In the genomic region with DNA sequence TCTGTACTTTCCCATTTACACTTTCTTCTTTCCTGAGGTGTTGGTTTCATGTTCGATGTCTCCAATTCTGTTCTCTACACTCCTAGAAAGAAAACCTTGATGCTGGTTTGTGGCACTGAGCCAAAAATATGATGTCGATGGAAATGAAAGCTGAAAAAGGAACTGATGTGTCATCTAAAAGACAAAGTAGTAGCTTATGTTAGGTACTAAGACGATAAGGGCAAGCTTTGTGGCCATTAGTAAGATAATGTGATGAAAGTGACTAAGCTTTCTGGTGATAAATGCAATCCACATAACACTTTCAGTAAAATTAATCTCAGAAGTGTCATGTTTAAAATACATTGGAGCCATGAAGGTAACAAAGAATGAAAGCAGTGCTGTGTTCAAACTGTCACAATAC, we compare ENCODE assay signal across 24 mouse cellular contexts. TPM values are rescaled to one million over a fixed set of nuclear protein-coding genes. Genes with fewer than 3 reads are reported as not detected.
"Had no signal": no experiment of that assay in that cellular context is flagged by ENCODE, and none has a peak within 500 bp of the region (broad histone marks: within the 10 kb centered on the region; RNA-seq: fewer than 3 reads in every experiment).

No protein-coding gene starts in this region.

- H3K27ac ChIP-seq: neural tube, embryonic 13.5 days; neural tube, embryonic 15.5 days had no signal

- DNase-seq: lung, adult 18-20 months; lung, embryonic 14.5 days; lung, postnatal 10 days; lung, postnatal 4 days; midbrain, embryonic 14.5 days; right cerebral cortex, postnatal 25 days; right cerebral cortex, postnatal 4 days; spleen, adult 18-20 months; thymus, adult 18-20 months; thymus, postnatal 14 days; thymus, postnatal 36 days had no signal

- ATAC-seq: midbrain, embryonic 16.5 days had no signal

- H3K4me3 ChIP-seq: myocyte; neural tube, embryonic 13.5 days; neural tube, embryonic 15.5 days had no signal

- H3K9me3 ChIP-seq: megakaryocyte, embryonic 14.5 days; neural tube, embryonic 13.5 days; neural tube, embryonic 15.5 days had no signal

- H3K9ac ChIP-seq: lung, embryonic 14.5 days; neural tube, embryonic 13.5 days; neural tube, embryonic 15.5 days had no signal

- H3K4me2 ChIP-seq: lung, embryonic 14.5 days; midbrain, embryonic 11.5 days; neural tube, embryonic 13.5 days; neural tube, embryonic 15.5 days had no signal

- H3K27me3 ChIP-seq: neural tube, embryonic 13.5 days; neural tube, embryonic 15.5 days had no signal

- H3K36me3 ChIP-seq: neural tube, embryonic 13.5 days; neural tube, embryonic 15.5 days had no signal

- H3K4me1 ChIP-seq: neural tube, embryonic 13.5 days; neural tube, embryonic 15.5 days had no signal

RNA-seq across cellular contexts. Expression of a gene that starts 2.4 kb away (rescaled TPM):
- polyA plus RNA-seq: liver, embryonic 16.5 days; lung, embryonic 14.5 days; lung, embryonic 16.5 days; midbrain, embryonic 11.5 days; midbrain, embryonic 14.5 days; midbrain, embryonic 16.5 days; myocyte; neural tube, embryonic 11.5 days; neural tube, embryonic 13.5 days; neural tube, embryonic 15.5 days; small intestine, adult 2 months; stomach, embryonic 14.5 days; stomach, embryonic 16.5 days; thymus, postnatal 0 days had no signal

RNA-seq across cellular contexts. Expression of a gene that starts 4.6 kb away (rescaled TPM):
- polyA plus RNA-seq: liver, embryonic 16.5 days; lung, embryonic 14.5 days; lung, embryonic 16.5 days; midbrain, embryonic 11.5 days; midbrain, embryonic 14.5 days; midbrain, embryonic 16.5 days; myocyte; neural tube, embryonic 11.5 days; neural tube, embryonic 13.5 days; neural tube, embryonic 15.5 days; small intestine, adult 2 months; stomach, embryonic 14.5 days; stomach, embryonic 16.5 days; thymus, postnatal 0 days had no signal

RNA-seq across cellular contexts. Expression of a gene that starts 9.8 kb away (rescaled TPM):
- polyA plus RNA-seq: liver, embryonic 16.5 days; lung, embryonic 14.5 days; lung, embryonic 16.5 days; midbrain, embryonic 11.5 days; midbrain, embryonic 14.5 days; midbrain, embryonic 16.5 days; myocyte; neural tube, embryonic 11.5 days; neural tube, embryonic 13.5 days; neural tube, embryonic 15.5 days; small intestine, adult 2 months; stomach, embryonic 14.5 days; stomach, embryonic 16.5 days; thymus, postnatal 0 days had no signal

RNA-seq across cellular contexts. Expression of a gene that starts 37.1 kb away (rescaled TPM):
- polyA plus RNA-seq: liver, embryonic 16.5 days; lung, embryonic 14.5 days; lung, embryonic 16.5 days; midbrain, embryonic 11.5 days; midbrain, embryonic 14.5 days; midbrain, embryonic 16.5 days; myocyte; neural tube, embryonic 11.5 days; neural tube, embryonic 13.5 days; neural tube, embryonic 15.5 days; small intestine, adult 2 months; stomach, embryonic 14.5 days; stomach, embryonic 16.5 days; thymus, postnatal 0 days had no signal
